Mouse (Mus musculus): ENCODE data around the gene Sft2d2. TPM values are rescaled to one million over a fixed set of nuclear protein-coding genes. Genes with fewer than 3 reads are reported as not detected.

Sft2d2 gene
- total RNA-seq, 2 experiments from 2014 or later = 14.1 to 14.8 TPM

DNA sequence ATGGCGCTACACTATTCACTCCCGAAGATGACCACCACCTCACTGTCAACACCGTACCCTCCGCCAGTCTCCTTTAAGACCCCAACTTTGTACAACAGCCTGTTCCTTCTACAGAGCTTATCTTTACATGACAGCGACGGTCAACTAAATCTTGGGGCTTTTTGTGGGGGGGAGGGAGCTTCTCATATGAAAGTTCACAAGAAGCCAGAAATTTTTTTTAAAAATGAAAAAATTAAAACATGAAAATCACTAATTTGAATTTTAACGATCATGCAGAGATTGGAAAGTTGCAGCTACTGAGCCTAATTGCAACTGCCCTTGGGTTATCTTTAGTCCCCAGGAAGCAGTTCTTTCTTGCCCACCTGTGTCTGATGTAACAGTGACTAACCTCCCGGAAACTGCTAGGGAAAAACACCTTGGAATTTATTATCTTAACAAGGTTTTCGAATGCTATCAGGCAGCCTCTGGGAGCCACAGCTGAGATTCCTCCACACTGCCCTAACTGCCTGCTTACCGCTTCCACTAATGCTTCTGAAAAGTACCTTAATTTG is 1.4 kb downstream of the Sft2d2 start:
- intact Hi-C loops (cut with DNase I) = loop anchor here (5.0 kb wide), 1 partner anchor 45 kb away; the partner anchor contains the start of gene Tiprl
- DNase-seq (ENCODE audit: low spot score in 2 of 2) = no peak

DNA sequence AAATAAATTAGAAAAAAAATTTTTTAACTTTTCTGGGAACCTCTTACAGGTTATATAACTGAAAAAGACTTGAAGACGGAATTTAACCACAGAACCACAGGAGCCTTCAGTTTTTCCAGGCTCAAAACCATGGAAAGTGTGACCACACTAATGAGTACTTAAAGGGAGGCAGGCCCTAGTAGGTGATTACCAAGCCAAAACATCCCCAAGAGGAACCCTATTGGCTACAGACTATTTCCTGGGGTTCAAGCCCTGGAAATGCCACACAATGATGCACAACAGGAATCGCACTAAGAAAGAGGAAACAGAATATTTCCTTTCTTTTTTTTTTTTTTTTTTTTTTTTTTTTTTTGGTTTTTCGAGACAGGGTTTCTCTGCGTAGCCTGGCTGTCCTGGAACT is 2.1 kb downstream of the Sft2d2 start:
- no peak for DNase-seq (ENCODE audit: low spot score in 2 of 2)
- intact Hi-C loops (cut with DNase I) = loop anchor here (5.0 kb wide), 1 partner anchor 45 kb away; the partner anchor contains the start of gene Tiprl

DNA sequence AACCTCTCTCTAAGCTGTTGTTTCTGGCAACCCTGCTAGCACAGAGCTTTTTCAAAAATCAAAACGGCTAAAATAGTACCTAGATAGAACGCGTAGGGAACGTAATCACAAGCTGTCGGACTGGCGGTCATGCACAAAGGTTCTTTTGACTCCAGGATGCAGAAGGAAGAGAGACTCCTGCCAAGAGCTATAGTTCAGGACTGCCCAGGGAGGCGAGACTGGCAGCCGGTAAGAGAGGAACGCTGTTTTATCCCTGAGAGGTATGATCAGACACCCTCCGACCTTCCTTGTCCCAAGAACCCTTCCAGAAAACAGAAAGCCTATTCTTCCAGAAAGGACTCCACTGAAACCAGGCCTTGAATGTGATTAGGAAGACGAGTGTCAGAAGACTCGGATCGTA is 2.6 kb downstream of the Sft2d2 start:
- intact Hi-C loops (cut with DNase I) = loop anchor here (5.0 kb wide), 1 partner anchor 46 kb away; the partner anchor contains the start of gene Tiprl
- peak in 1 of 2 experiments; percentile 15 for DNase-seq (ENCODE audit: low spot score in 2 of 2)

DNA sequence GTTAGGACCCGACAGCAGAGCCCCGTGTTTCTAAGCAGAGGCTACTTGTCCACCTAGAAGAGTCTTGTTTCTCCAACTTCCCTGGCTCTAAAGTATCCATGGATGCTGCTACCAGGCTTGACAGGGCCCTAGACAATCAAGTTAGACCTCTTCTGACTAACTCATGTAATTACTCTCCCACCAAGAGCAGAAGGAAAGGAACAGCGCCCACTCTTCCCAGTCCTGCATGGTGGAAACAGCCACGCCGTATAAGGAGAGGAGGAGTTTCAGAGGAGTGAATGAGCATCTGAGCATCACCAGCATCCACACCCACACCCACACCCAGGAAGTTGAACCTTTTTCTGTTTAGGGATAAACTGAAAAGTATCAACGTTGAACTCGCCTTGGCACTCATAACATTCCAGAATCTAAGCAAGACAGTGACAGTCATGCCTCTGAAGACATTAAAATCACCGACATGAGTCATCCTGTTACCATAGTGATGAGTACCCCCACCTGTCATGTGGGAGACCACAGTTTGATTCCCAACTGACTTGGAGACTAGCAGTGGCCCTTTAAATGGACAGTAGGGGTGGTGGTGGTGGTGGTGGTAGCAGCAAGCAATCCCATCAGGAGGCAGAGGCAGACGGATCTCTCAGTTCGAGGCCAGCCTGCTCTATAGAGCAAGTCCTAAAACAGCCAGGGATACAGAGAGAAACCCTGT is 3.5 kb downstream of the Sft2d2 start:
- intact Hi-C loops (cut with DNase I) = loop anchor here (5.0 kb wide), 1 partner anchor 47 kb away; the partner anchor contains the start of gene Tiprl
- peak in 1 of 2 experiments; percentile 19 for DNase-seq (ENCODE audit: low spot score in 2 of 2)

DNA sequence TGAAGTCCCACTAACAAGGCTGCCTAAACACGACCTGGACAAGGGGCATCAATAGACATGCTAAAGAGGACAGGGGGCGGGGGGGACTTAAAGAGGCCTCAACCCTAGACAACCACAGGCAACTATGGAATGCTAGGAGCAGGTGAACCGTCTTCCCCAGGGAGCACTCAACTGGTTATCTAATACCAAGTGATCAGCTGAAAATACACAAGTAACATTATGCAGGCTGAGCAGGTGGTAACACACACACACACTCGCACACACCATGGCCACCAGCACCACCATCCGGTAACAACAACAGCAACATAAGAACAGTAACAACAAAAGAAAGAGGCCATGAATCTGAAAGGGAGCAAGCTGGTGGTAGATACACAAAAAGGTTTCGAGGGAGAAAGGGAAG is 4.2 kb downstream of the Sft2d2 start:
- no peak for DNase-seq (ENCODE audit: low spot score in 2 of 2)
- intact Hi-C loops (cut with DNase I) = loop anchor here (5.0 kb wide), 1 partner anchor 47 kb away; the partner anchor contains the start of gene Tiprl

DNA sequence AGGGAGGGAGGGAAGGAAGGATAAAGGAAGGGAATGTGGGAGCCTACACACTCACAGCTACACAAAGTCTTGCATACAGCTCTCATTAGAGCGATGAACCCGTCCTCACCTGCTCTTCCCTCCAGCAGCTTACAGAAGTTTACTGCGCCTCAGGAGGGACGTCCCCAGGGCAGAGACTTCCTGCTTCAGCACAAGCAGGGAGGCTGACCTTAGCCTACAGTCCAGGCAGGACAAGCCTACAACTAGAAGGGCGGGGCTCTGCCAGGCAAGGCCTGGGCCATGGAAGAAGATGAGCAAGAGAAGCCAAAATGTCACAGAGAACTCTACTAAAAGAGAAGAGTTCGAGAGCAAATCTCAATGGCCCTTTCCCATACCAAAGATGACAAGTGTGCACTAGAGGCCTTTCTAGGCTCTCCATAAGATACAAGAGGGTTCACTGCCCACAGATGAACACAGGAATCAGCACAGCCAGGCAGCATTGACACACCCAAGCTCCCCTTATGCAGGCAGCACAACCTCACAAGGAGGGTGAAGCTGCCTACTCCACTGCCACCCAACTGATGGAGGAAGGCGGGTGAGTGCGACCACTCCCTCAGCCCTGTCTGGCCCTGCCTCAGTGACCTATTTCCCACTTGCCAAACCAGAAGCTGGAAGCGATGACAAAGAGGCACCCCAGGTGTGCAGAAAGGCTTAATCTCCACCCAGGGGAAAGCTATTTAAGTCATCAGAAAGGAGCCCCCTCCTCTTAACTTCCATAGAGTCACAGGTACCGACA is 5.2 kb downstream of the Sft2d2 start:
- no peak for DNase-seq (ENCODE audit: low spot score in 2 of 2)
- intact Hi-C loops (cut with DNase I) = no loop called here

DNA sequence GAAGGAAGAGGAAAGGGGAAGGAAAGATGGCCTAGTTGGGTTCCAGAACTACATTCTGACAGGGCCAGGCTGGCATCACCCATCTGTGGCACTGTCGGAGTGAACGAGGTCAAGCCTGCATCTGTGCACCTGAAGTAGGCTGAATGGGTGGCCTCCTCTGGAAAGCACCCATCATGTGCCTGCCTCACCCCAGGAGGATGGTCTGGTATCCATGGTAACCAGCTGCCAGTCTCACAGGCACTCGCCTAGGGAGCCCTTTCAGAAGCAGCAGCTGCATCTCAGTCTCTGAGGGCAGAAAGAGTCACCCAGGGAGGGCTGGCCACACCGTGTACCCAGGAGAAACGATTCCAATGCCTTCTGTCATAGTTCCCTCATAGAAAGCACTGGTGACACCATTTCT is 6.9 kb downstream of the Sft2d2 start:
- DNase-seq (ENCODE audit: low spot score in 2 of 2) = no peak

DNA sequence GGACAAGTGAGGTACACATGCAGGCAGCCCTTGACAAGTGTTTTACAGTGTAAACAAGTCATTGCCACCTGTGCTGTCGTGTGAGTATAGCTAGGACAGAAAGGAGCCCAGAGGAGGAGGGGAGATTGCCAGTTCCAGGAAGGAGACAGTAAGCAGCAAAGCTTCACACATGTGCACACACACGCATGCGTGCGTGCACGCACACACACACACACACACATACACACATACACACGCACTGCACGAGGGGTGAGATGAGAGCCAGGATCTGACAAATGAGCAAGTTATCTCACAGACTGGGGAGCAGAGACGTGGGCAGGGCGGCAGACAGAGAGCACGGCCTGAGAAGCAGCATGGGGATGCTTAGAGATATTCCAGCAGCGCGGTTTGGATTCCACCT is 7.7 kb downstream of the Sft2d2 start:
- intact Hi-C loops (cut with DNase I) = no loop called here
- DNase-seq (ENCODE audit: low spot score in 2 of 2) = no peak

More for the DNA sequence above, 6.9 kb downstream of the Sft2d2 start:
- intact Hi-C loops (cut with DNase I) = no loop called here

DNA sequence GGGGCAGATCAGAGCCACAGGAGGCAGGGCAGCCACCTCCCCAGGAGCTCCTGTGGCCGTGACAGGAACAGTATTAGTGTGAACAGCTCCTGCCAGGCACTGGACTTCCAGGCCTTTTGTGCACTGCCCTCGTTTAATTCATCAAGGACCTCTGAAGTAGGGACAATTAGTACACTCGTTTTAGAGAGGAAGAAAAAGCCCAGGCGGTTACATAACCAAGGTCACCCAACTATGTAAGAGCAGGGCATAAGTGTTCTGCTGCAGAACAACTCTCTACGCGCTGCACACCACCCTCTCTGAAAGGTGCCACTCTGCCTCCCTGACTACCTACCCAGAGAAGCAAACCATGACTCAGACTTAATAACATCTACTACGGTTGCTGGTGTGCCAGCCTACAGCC is 9.1 kb downstream of the Sft2d2 start:
- no peak for DNase-seq (ENCODE audit: low spot score in 2 of 2)
- intact Hi-C loops (cut with DNase I) = no loop called here

DNA sequence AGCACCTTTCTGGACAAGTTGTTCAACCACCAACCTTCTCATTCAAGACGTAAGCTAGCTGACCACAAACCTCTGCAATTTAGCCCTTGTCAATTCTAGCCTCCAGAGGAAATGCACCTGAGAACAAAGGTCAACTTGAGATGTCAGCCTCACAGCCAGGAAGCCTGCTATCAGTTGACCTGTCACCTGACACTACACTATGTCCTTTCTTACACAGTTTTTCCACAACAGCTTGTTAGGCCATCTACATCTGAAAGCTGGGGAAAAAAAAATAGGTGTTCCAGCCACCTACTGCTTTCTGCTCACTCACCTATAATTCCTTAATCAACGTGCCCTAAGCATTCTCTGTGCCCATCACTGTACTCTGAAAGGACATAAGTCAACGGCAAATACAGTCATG is 10.1 kb downstream of the Sft2d2 start:
- DNase-seq (ENCODE audit: low spot score in 2 of 2) = no peak
- intact Hi-C loops (cut with DNase I) = no loop called here

DNA sequence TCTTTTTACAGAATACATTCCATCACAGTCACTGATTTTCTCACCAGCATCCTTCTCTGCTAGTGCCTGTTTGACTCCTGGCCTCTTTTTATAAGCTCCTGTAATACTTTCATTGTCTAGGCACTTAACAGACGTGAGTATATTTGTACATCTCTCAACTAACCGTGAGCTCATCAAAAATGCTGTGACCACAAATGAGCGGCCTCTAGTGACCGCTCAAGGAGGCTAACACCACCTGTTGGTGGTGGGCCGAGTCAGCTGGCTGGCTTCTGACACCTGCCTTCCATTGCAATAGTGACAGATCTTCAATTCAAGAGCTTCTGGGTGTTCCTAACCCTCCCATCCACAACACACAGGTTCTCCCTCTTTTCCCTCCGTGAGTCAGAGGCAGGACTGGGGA is 10.8 kb downstream of the Sft2d2 start:
- intact Hi-C loops (cut with DNase I) = no loop called here
- no peak for DNase-seq (ENCODE audit: low spot score in 2 of 2)

DNA sequence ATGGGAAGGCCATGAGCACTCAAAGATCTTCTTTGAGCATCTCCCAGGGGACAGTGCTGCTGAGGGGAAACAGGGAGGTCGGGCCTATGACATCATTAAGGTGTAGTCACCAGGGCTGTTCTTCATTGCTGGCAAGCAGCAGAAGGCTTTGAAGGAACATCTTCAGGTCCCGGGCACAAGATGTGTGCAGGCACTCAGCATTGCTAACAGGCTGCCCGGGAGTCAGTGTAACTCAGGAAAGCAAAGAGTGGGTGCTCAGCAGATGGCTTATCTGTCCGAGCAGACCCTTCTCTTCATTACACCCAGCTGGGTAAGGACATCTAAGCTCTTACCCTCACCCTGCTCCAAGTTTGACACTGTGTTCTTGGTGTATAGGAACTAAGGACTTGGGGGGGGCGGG is 14.9 kb downstream of the Sft2d2 start:
- no peak for DNase-seq (ENCODE audit: low spot score in 2 of 2)
- intact Hi-C loops (cut with DNase I) = no loop called here

DNA sequence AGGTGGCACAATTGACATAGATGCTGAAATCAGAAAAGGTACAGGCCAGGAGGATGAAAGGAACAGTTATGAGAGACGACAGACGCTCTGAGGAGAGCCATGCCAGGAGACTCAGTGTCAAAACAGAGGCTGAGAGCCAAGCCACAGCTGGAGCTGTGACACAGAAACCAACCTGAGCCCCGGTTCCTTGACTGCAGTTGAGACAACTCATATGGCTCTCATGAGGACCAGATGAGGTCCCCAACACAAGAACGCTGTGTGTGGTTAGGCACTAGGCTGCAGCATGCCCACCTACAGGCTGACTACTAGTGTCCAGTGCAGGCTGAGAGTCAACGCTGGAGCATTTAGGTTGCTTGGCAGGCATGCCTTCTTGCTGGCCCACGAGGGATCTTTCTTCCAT is 16.2 kb downstream of the Sft2d2 start:
- DNase-seq (ENCODE audit: low spot score in 2 of 2) = no peak
- intact Hi-C loops (cut with DNase I) = no loop called here

DNA sequence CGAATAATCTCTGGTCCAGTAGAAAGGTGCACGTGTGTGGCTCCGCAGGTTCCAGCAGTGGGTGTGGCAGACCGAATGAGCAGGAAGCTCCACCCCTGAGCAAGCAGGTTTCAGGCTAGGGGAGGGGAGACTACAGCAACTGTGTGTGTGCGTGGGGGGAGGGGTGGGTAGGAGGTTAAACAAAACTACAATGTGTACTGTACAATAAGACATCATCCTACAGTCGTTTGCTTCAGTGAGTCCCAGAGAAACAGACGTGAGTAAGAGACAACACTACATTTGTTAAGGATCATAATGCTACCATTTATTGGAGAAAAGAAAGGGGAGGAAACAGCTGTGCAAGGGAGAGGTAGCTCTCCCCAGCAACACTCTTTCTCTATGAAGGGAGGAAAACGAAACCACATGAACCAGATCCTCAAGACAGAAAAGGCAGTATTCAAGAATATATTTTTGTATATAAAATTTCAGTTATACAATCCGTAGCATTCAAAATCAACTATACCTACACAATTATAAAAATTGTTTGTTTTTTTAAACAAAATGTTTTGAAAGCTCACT is 20.1 kb downstream of the Sft2d2 start:
- no peak for DNase-seq (ENCODE audit: low spot score in 2 of 2)
- intact Hi-C loops (cut with DNase I) = no loop called here

DNA sequence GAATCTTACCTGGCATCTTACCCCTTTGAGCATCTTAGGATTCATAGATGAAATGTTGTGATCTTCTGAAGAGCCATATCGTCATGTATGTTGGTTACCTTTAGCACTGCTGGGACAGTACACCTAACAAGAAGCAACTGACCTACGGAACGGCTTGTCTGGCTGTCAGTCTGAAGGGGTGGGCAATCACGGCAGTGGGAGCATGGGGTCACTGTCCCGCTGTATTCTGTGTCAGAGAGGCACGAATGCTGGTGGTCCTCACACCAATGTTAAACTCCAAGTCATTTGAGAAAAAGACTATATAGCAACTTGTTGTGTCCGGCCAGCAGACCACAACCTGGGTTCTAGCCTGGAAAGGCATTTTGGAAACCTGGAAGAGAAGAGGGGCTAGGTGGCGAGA is 23.0 kb downstream of the Sft2d2 start:
- intact Hi-C loops (cut with DNase I) = no loop called here

DNA sequence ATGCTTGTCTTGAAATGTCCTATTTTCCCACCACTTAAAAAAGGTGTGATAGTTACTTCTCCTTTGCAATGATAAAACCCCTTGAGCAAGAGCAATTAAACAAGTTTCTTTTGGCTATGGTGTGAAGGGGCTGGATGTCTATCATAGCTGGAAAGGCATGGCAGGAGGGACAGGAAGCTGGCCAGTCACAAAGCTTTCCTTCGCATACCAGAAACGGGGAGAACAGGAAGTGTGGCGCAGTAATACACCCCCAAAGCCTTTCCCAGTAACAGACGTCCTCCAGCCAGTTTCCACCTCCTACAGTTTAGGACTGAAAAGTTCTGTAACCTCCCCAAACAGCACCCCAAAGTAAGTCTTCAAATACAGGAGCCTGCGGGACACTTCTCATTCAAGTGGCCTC is 24.1 kb downstream of the Sft2d2 start:
- intact Hi-C loops (cut with DNase I) = no loop called here
- no peak for DNase-seq (ENCODE audit: low spot score in 2 of 2)

More for the DNA sequence above, 23.0 kb downstream of the Sft2d2 start:
- DNase-seq (ENCODE audit: low spot score in 2 of 2) = no peak

DNA sequence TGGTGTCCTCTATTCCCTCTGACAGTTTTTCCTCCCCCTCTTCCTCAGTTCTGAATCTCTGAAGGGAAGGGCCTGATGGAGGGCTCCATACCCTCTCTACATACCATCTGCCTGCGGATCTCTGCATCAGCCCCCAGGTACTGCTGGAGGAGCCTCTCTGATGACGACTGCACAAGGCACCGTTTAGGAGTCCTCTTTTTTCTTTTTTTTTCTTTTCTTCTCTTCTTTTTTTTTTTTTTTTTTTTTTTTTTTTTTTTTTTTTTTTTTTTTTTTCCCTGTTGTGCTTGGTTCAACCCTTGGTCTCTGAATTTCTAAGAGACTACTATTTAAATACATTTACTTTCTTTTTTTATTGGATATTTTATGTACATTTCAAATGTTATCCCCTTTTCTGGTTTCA is 24.8 kb downstream of the Sft2d2 start:
- intact Hi-C loops (cut with DNase I) = no loop called here

DNA sequence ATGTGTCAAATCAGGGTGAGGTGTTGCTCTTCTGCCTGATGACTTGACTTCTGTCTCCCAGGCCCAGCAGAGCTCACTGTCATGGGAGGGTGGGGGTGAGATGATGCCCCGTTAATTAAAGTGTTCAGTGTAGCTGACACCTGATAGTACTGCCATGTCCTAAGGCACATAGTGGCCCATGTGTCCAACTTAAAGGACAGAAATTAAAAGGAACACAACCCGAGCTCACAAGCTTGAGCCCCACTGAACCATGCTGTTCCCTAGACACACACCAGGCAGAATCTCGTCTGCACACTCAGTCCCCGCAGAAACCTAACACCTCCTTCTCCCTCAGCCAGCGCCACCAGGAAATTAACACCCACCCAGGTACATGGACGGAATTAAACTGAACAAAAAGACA is 29.3 kb downstream of the Sft2d2 start:
- no peak for DNase-seq (ENCODE audit: low spot score in 2 of 2)
- intact Hi-C loops (cut with DNase I) = no loop called here

More for the DNA sequence above, 24.8 kb downstream of the Sft2d2 start:
- no peak for DNase-seq (ENCODE audit: low spot score in 2 of 2)

DNA sequence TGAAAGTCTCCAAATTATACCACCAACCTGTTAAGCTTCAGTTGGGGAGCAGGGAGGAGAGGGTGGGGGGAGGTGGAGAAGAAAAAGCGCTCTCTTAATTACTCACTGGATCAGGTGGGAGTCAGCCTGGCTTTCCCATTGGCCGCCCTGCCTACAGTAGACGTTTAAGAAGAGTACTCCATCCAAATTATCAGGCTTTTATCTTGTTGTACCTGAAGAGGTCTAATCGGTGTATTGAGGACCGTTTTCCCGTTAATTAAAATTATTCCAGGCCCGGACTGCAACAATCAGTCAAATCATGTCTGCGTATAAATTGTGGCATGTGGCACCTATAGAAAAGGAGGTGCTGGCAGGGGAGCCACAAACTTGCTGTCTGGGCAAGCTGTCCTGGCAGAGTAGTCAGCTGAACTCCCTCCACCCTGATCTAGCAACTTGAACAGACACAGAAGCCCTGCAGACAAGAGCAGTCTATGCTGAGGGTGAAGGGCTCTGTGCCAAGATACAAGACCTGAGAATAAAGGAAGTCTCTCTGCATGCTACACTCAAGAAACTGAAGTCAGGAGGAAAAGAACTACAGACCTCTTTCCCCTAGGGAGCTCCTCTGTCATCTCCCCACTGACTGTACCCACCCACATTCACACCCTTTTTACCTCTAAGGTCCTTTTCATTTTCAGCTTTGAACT is 33.4 kb downstream of the Sft2d2 start, which contains the start of gene Tbx19:
TSS of gene Tbx19 (minus strand) at position 51 of the 683 bp plus-strand sequence.
- no peak for DNase-seq (ENCODE audit: low spot score in 2 of 2)
- intact Hi-C loops (cut with DNase I) = no loop called here

DNA sequence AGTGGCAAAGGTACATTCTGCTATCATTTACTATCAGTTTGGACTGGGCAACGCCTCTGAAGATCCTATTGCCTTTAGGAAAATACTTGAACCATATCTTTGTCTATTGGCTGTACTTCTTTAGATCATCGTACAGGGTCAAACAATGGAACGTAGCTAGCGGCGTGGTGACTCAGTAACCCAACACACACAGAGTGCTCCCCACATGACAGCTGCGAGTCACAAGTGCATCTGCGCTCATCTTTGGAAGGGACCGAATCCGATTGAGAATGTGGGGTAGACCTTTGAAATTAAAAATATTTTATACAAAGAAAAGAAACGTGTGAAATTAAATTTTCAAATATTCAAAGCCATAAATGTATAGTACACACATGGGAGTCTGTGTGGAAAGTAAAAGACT is 35.4 kb downstream of the Sft2d2 start:
- intact Hi-C loops (cut with DNase I) = no loop called here
- no peak for DNase-seq (ENCODE audit: low spot score in 2 of 2)

Measured in left cerebral cortex, postnatal 36 days (tissue).